Comparison of ENCODE assay signal across 24 mouse cellular contexts in genomic region chr5:49317869-49318268, GRCm38 (mm10).
"Had no signal": no experiment of that assay in that cellular context is flagged by ENCODE, and none has a peak within 500 bp of the region (broad histone marks: within the 10 kb centered on the region; RNA-seq: fewer than 3 reads in every experiment).

No protein-coding gene starts in this region.

- H3K4me2 ChIP-seq: heart, embryonic 11.5 days; heart, embryonic 13.5 days; heart, embryonic 15.5 days; hindbrain, embryonic 13.5 days; hindbrain, embryonic 15.5 days; limb, embryonic 12.5 days; liver, embryonic 11.5 days; liver, embryonic 13.5 days; liver, embryonic 15.5 days had no signal

- H3K4me3 ChIP-seq: heart, adult 2 months; heart, embryonic 13.5 days; heart, embryonic 15.5 days; hindbrain, embryonic 13.5 days; hindbrain, embryonic 15.5 days; layer of hippocampus, adult 2 months; left cerebral cortex, adult 2 months; limb, embryonic 10.5 days; limb, embryonic 12.5 days; liver, embryonic 13.5 days; liver, embryonic 15.5 days had no signal

- H3K36me3 ChIP-seq: heart, embryonic 13.5 days; heart, embryonic 15.5 days; hindbrain, embryonic 13.5 days; hindbrain, embryonic 15.5 days; limb, embryonic 10.5 days; limb, embryonic 12.5 days; liver, embryonic 13.5 days; liver, embryonic 15.5 days had no signal

- H3K9ac ChIP-seq: heart, embryonic 13.5 days; heart, embryonic 15.5 days; hindbrain, embryonic 13.5 days; hindbrain, embryonic 15.5 days; limb, embryonic 12.5 days; liver, embryonic 13.5 days; liver, embryonic 15.5 days; liver, postnatal 0 days had no signal

- H3K9me3 ChIP-seq: heart, embryonic 13.5 days; heart, embryonic 15.5 days; hindbrain, embryonic 13.5 days; hindbrain, embryonic 15.5 days; limb, embryonic 10.5 days; limb, embryonic 12.5 days; liver, embryonic 13.5 days; liver, embryonic 15.5 days had no signal

- ATAC-seq: hindbrain, postnatal 0 days; liver, postnatal 0 days had no signal

- H3K27ac ChIP-seq: heart, adult 2 months; heart, embryonic 13.5 days; heart, embryonic 15.5 days; hindbrain, embryonic 13.5 days; hindbrain, embryonic 15.5 days; hindbrain, postnatal 0 days; layer of hippocampus, adult 2 months; left cerebral cortex, adult 2 months; limb, embryonic 10.5 days; limb, embryonic 12.5 days; liver, embryonic 13.5 days; liver, embryonic 15.5 days had no signal

- H3K4me1 ChIP-seq: heart, embryonic 13.5 days; heart, embryonic 15.5 days; hindbrain, embryonic 13.5 days; hindbrain, embryonic 15.5 days; limb, embryonic 10.5 days; limb, embryonic 12.5 days; liver, embryonic 13.5 days; liver, embryonic 15.5 days had no signal

- H3K27me3 ChIP-seq: heart, embryonic 13.5 days; heart, embryonic 15.5 days; hindbrain, embryonic 13.5 days; hindbrain, embryonic 15.5 days; limb, embryonic 12.5 days; liver, embryonic 13.5 days; liver, embryonic 15.5 days had no signal

- DNase-seq: gastrocnemius, postnatal 14 days; gastrocnemius, postnatal 36 days; heart, adult 11 months; heart, adult 2 months; heart, postnatal 14 days; heart, postnatal 36 days; kidney, adult 11 months; kidney, postnatal 25 days; kidney, postnatal 4 days; liver; liver, embryonic 13.5 days; liver, postnatal 0 days had no signal
